Mouse (Mus musculus): ENCODE results near the gene Sec24b. TPM values are rescaled to one million over a fixed set of nuclear protein-coding genes. Genes with fewer than 3 reads are reported as not detected.

The Sec24b gene
- 10 to 100 TPM; 21.0 to 25.4 TPM for total RNA-seq (2021)
- long read RNA-seq, experiment 1, full-length matches to known transcripts: 2 of 15 reads
- long read RNA-seq, experiment 1, partial matches to known transcripts: 9 of 15 reads
- long read RNA-seq, experiment 1, other reads (novel, unspliced or antisense): 4 of 15 reads
- long read RNA-seq, experiment 2, partial matches to known transcripts: 2 of 5 reads
- long read RNA-seq, experiment 2, other reads (novel, unspliced or antisense): 2 of 5 reads

GRCm38 (mm10) chr3:130061281-130061680 is at the start of gene Sec24b:
Sec24b (minus strand) TSS chr3:130061553.
- peak; percentile 24 to 62 for DNase-seq

GRCm38 (mm10) chr3:130104471-130104870 is 43.1 kb upstream of the Sec24b start:
- DNase-seq: no peak

GRCm38 (mm10) chr3:130103486-130103885 is 42.1 kb upstream of the Sec24b start:
- peak in 1 of 2 experiments; percentile 27 for DNase-seq

GRCm38 (mm10) chr3:130095160-130095781 is 33.9 kb upstream of the Sec24b start:
- peak in 1 of 2 experiments; percentile 61 for DNase-seq

GRCm38 (mm10) chr3:130094125-130094704 is 32.9 kb upstream of the Sec24b start:
- no peak for DNase-seq

- no peak for DNase-seq
Measured at GRCm38 (mm10) chr3:130090460-130090859, 29.1 kb upstream of the Sec24b start.

GRCm38 (mm10) chr3:130088654-130089053 is 27.3 kb upstream of the Sec24b start:
- DNase-seq: no peak

GRCm38 (mm10) chr3:130087466-130087865 is 26.1 kb upstream of the Sec24b start:
- DNase-seq: no peak

- DNase-seq: peak; percentile 42 to 63
Measured at GRCm38 (mm10) chr3:130086372-130087080, 25.2 kb upstream of the Sec24b start.

GRCm38 (mm10) chr3:130083312-130083711 is 22.0 kb upstream of the Sec24b start:
- no peak for DNase-seq

- no peak for DNase-seq
Measured at GRCm38 (mm10) chr3:130080666-130081065, 19.3 kb upstream of the Sec24b start.

- peak; percentile 70 to 88 for DNase-seq
Measured at GRCm38 (mm10) chr3:130079794-130080193, 18.4 kb upstream of the Sec24b start.

- DNase-seq: no peak
Measured at GRCm38 (mm10) chr3:130077291-130077690, 15.9 kb upstream of the Sec24b start.

GRCm38 (mm10) chr3:130075746-130076145 is 14.4 kb upstream of the Sec24b start:
- DNase-seq: no peak

GRCm38 (mm10) chr3:130073085-130073484 is 11.7 kb upstream of the Sec24b start:
- DNase-seq: peak; percentile 58 to 63

- DNase-seq: no peak
Measured at GRCm38 (mm10) chr3:130071918-130072317, 10.6 kb upstream of the Sec24b start.

- peak; percentile 87 to 91 for DNase-seq
Measured at GRCm38 (mm10) chr3:130060396-130061029, 840 bp downstream of the Sec24b start.

- DNase-seq: peak; percentile 10 to 49
Measured at GRCm38 (mm10) chr3:130059805-130060395, 1.5 kb downstream of the Sec24b start.

GRCm38 (mm10) chr3:130058488-130058887 is 2.9 kb downstream of the Sec24b start:
- peak in 1 of 2 experiments; percentile 14 for DNase-seq

GRCm38 (mm10) chr3:130057569-130058345 is 3.6 kb downstream of the Sec24b start:
- DNase-seq: no peak
